Mouse (Mus musculus) liver, postnatal 0 days (tissue): ENCODE measurements around the gene Nr4a1. TPM values are rescaled to one million over a fixed set of nuclear protein-coding genes. Genes with fewer than 3 reads are reported as not detected.
A peak's percentile ranks its signal among the peaks of the same experiment; 100 is the strongest.

ENCODE experiments used
- ATAC-seq: fragments of 200-750 bp; cut with Nextera tagmentation; 2 replicates; pipeline ENCODE4 v1.8.0; 2017; ENCODE audit warnings: mild to moderate bottlenecking, moderate library complexity
- DNase-seq: peaks from one replicate; pipeline ENCODE4 v3.0.0-alpha.2; 2016
- H3K27ac ChIP-seq: fragments of 300-500 bp; sonication (generic); 2 replicates; pipeline ENCODE4 v1.5.1; 2014; ENCODE audit warnings: antibody characterized with exemption, moderate library complexity, mild to moderate bottlenecking, low read depth
- H3K27me3 ChIP-seq: fragments of 300-500 bp; sonication (generic); 2 replicates; pipeline ENCODE4 v1.6.1; 2014; ENCODE audit warnings: low read length, control low read depth, mixed read lengths; ENCODE audit not compliant: insufficient read depth
- H3K36me3 ChIP-seq: fragments of 300-500 bp; sonication (generic); replicated peaks from 2 replicates; pipeline ENCODE4 v1.6.1; 2014; ENCODE audit warnings: mild to moderate bottlenecking, control low read depth, low read length, moderate library complexity, mixed read lengths; ENCODE audit not compliant: insufficient read depth
- H3K4me1 ChIP-seq: fragments of 300-500 bp; sonication (generic); 2 replicates; pipeline ENCODE4 v1.6.1; 2014; ENCODE audit warnings: antibody characterized with exemption, mild to moderate bottlenecking, control low read depth; ENCODE audit not compliant: insufficient read depth
- H3K4me2 ChIP-seq: fragments of 300-500 bp; sonication (generic); 2 replicates; pipeline ENCODE4 v1.6.1; 2014; ENCODE audit warnings: low read depth, mild to moderate bottlenecking, low read length, moderate library complexity, mixed read lengths
- H3K4me3 ChIP-seq: fragments of 300-500 bp; sonication (generic); 2 replicates; pipeline ENCODE4 v1.5.1; 2014; ENCODE audit warnings: low read depth, low read length
- H3K9ac ChIP-seq: fragments of 300-500 bp; sonication (generic); replicated peaks from 2 replicates; pipeline ENCODE4 v1.6.1; 2014; ENCODE audit warnings: mild to moderate bottlenecking, moderate library complexity
- H3K9me3 ChIP-seq: fragments of 300-500 bp; sonication (generic); 2 replicates; pipeline ENCODE4 v1.6.1; 2016; ENCODE audit warnings: mild to moderate bottlenecking, control low read depth, low read length, mixed read lengths
- CTCF ChIP-seq: sonication (generic); IDR thresholded peaks from 2 replicates; pipeline ENCODE4 v1.5.1; 2016; ENCODE audit warnings: antibody characterized with exemption, low read depth
- EP300 ChIP-seq: IDR thresholded peaks from 2 replicates; pipeline ENCODE4 v1.6.1; 2016; ENCODE audit warnings: antibody characterized with exemption, low read depth, mild to moderate bottlenecking
- WGBS: fragments of 180-500 bp; shearing (Covaris S2); extraction: QIAGEN DNeasy Blood & Tissue Kit; methylation state at CpG from one replicate; pipeline ENCODE4 v1.1.7; 2014; ENCODE audit not compliant: insufficient replicate concordance; 5-methylcytosine and 5-hydroxymethylcytosine counted together
- polyA plus RNA-seq: library from polyadenylated mRNA; unstranded; fragments of >200 nt; fragmentation: Nextera tagmentation; extraction: Ambion mirVana; gene quantifications from 2 replicates; pipeline ENCODE4 v1.2.1, GENCODE M21; 2015

Gene Nr4a1
- polyA plus RNA-seq, 1 experiment from 2014 or later = 1.1 TPM

GRCm38 (mm10) chr15:101318889-101319765 lies 65.1 kb downstream of the Nr4a1 start:
- ATAC-seq = no peak

GRCm38 (mm10) chr15:101320010-101320617 lies 66.0 kb downstream of the Nr4a1 start:
- H3K27ac ChIP-seq = peak overlapping the region; percentile 80
- TF ChIP-seq EP300 (no peak), CTCF (no peak)
- H3K9me3 ChIP-seq = no peaks in the 10 kb centered on the region
- no peak overlapping the region for H3K4me3 ChIP-seq
- H3K4me2 ChIP-seq = no peak overlapping the region
- H3K36me3 ChIP-seq = no peaks in the 10 kb centered on the region
- H3K4me1 ChIP-seq = peaks cover 18% of the 10 kb centered on the region
- ATAC-seq (no peak), DNase-seq (no peak)
- H3K27me3 ChIP-seq = 0 out of 2 replicates have a peak, but pooled peaks cover 3% of the 10 kb centered on the region
- H3K9ac ChIP-seq = no peak overlapping the region
- WGBS = 41% methylated on average over 6 of the region's 6 CpGs

More at GRCm38 (mm10) chr15:101318889-101319765, 65.1 kb downstream of the Nr4a1 start:
- Histone ChIP-seq H3K36me3 (no peaks in the 10 kb centered on the region), H3K4me3 (no peak overlapping the region), H3K4me2 (no peak overlapping the region), H3K27ac (peak overlapping the region; percentile 80), H3K9me3 (no peaks in the 10 kb centered on the region), H3K9ac (0 out of 2 replicates have a peak overlapping the region, but pooled peaks have one; percentile 26), H3K4me1 (peaks cover 18% of the 10 kb centered on the region), H3K27me3 (0 out of 2 replicates have a peak, but pooled peaks cover 3% of the 10 kb centered on the region)
- TF ChIP-seq CTCF (no peak), EP300 (no peak)
- WGBS = 48% methylated on average over 14 of the region's 14 CpGs
- DNase-seq = no peak

- TF ChIP-seq EP300 = peak; percentile 70
- TF ChIP-seq CTCF = no peak
- Histone ChIP-seq H3K27ac (no peak overlapping the region), H3K4me1 (peaks cover 18% of the 10 kb centered on the region), H3K9me3 (no peaks in the 10 kb centered on the region), H3K4me3 (no peak overlapping the region), H3K4me2 (no peak overlapping the region), H3K9ac (no peak overlapping the region), H3K36me3 (no peaks in the 10 kb centered on the region), H3K27me3 (0 out of 2 replicates have a peak, but pooled peaks cover 3% of the 10 kb centered on the region)
- ATAC-seq (peak; percentile 12; the same call in 1 of the 2 replicates), DNase-seq (no peak)
- WGBS = 27% methylated on average over 6 of the region's 6 CpGs
Observed at GRCm38 (mm10) chr15:101320618-101321041, 66.6 kb downstream of the Nr4a1 start.

GRCm38 (mm10) chr15:101321126-101321525 lies 67.1 kb downstream of the Nr4a1 start:
- Histone ChIP-seq H3K9me3 (no peaks in the 10 kb centered on the region), H3K9ac (no peak overlapping the region), H3K4me3 (no peak overlapping the region), H3K27me3 (0 out of 2 replicates have a peak, but pooled peaks cover 3% of the 10 kb centered on the region), H3K36me3 (no peaks in the 10 kb centered on the region), H3K4me1 (peaks cover 18% of the 10 kb centered on the region), H3K4me2 (no peak overlapping the region), H3K27ac (no peak overlapping the region)
- ATAC-seq = no peak
- TF ChIP-seq CTCF (no peak), EP300 (no peak)
- no peak for DNase-seq
- WGBS = 23% methylated on average over 5 of the region's 5 CpGs

- H3K4me3 ChIP-seq = no peak overlapping the region
- TF ChIP-seq CTCF (no peak), EP300 (no peak)
- WGBS = 72% methylated on average over 5 of the region's 5 CpGs
Observed at GRCm38 (mm10) chr15:101322106-101322505, 68.0 kb downstream of the Nr4a1 start.

GRCm38 (mm10) chr15:101322640-101323039 lies 68.6 kb downstream of the Nr4a1 start:
- Histone ChIP-seq H3K9me3 (no peaks in the 10 kb centered on the region), H3K4me3 (no peak overlapping the region), H3K27ac (no peak overlapping the region), H3K27me3 (0 out of 2 replicates have a peak, but pooled peaks cover 2% of the 10 kb centered on the region), H3K9ac (no peak overlapping the region), H3K4me1 (peaks cover 18% of the 10 kb centered on the region), H3K4me2 (no peak overlapping the region), H3K36me3 (no peaks in the 10 kb centered on the region)
- no peak for ATAC-seq
- no peak for DNase-seq
- WGBS = 76% methylated on average over 7 of the region's 7 CpGs
- TF ChIP-seq CTCF (no peak), EP300 (no peak)

More at GRCm38 (mm10) chr15:101322106-101322505, 68.0 kb downstream of the Nr4a1 start:
- peaks cover 18% of the 10 kb centered on the region for H3K4me1 ChIP-seq
- DNase-seq (no peak), ATAC-seq (no peak)
- no peaks in the 10 kb centered on the region for H3K36me3 ChIP-seq
- 0 out of 2 replicates have a peak, but pooled peaks cover 5% of the 10 kb centered on the region for H3K27me3 ChIP-seq
- H3K9me3 ChIP-seq = no peaks in the 10 kb centered on the region
- H3K9ac ChIP-seq = no peak overlapping the region
- no peak overlapping the region for H3K4me2 ChIP-seq
- H3K27ac ChIP-seq = no peak overlapping the region
